Mouse (Mus musculus): Measurements from ENCODE around the gene Gal. TPM values are rescaled to one million over a fixed set of nuclear protein-coding genes. Genes with fewer than 3 reads are reported as not detected.

Gene Gal
- polyA plus RNA-seq, 2 experiments, result 0.88 to 1.1 TPM

DNA sequence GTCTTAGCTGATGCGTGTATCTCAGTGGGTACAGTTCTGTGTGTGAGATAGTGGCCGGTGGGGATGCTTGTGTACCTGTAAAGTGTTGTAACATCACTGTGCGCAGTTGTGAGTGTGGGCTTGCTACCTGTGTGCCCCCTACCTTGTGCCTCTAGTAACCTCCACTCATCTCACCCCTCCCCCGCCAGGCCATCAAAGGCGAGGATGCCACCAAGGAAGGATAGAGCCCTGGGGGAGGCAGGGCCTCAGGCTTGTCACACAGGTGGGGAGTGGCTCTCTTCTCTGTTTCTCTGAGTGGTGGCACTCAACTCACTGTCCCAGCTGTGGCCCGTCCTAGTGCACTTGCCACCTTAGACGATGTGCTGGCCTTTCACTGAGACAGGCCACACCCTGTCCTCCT, 16.7 kb upstream of the Gal start:
- TF ChIP-seq POLR2A (IDR thresholded peaks at IDR 0.05; ENCODE audit: borderline replicate concordance, extremely low read depth, insufficient read depth, insufficient read length), result no peak
- Histone ChIP-seq H3K4me2 (replicated peaks; ENCODE audit: low read depth, low read length, severe bottlenecking) (no peak overlapping the region), H3K4me3 (replicated peaks; ENCODE audit: low read length) (no peak overlapping the region), H3K4me1 (ENCODE audit: control insufficient read depth, insufficient read depth, low read length) (no peaks in the 10 kb centered on the region), H3K27ac (replicated peaks; ENCODE audit: low read depth, low read length) (no peak overlapping the region), H3K9ac (ENCODE audit: low read depth, low read length, severe bottlenecking) (no peak overlapping the region), H3K36me3 (ENCODE audit: control insufficient read depth, insufficient read depth, low read length) (no peaks in the 10 kb centered on the region), H3K9me3 (ENCODE audit: control insufficient read depth, low read length) (no peaks in the 10 kb centered on the region), H3K27me3 (ENCODE audit: control insufficient read depth, insufficient read depth, low read length) (no peaks in the 10 kb centered on the region)
- no peak for DNase-seq (ENCODE audit: low spot score)
- no peak for ATAC-seq (ENCODE audit: low FRiP score, low read depth)
- 66% methylated on average over 7 of the region's 7 CpGs for WGBS

DNA sequence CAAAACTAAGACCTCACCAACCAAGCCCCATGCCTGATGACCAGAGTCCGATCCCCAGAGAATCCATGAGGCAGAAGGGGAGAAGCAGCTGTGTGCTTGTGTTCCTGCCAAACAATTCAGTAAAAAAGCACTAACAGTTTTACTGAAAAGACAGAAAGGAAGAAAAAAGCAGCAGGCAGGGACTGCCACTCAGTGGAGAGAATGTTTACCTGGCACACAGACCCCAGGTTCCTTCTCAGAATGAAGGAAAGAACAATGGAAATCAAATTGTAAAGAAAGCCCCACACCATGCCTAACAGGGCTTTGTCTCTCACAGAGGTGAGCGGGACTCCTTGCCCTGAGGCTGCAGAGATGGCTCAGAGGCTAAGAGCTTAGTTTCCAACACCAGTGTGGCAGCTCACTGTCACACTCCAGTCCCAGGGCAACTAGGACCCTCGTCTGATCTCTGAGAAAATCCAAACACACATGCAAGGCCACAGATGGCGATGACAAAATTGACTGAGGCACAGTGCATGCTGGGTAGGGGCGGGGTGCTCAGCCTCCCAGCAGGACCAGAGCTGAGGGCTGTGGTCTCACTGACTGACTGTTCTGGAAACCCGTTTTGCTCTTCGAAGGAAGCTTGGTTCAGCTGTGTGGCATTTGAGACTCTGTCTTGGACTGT, 14.9 kb upstream of the Gal start:
- Histone ChIP-seq H3K4me1 (ENCODE audit: control insufficient read depth, insufficient read depth, low read length) (no peaks in the 10 kb centered on the region), H3K27me3 (ENCODE audit: control insufficient read depth, insufficient read depth, low read length) (no peaks in the 10 kb centered on the region), H3K36me3 (ENCODE audit: control insufficient read depth, insufficient read depth, low read length) (no peaks in the 10 kb centered on the region), H3K9ac (ENCODE audit: low read depth, low read length, severe bottlenecking) (no peak overlapping the region), H3K4me2 (replicated peaks; ENCODE audit: low read depth, low read length, severe bottlenecking) (no peak overlapping the region), H3K4me3 (replicated peaks; ENCODE audit: low read length) (no peak overlapping the region), H3K9me3 (ENCODE audit: control insufficient read depth, low read length) (no peaks in the 10 kb centered on the region), H3K27ac (replicated peaks; ENCODE audit: low read depth, low read length) (no peak overlapping the region)
- no peak for TF ChIP-seq POLR2A (IDR thresholded peaks at IDR 0.05; ENCODE audit: borderline replicate concordance, extremely low read depth, insufficient read depth, insufficient read length)
- DNase-seq (ENCODE audit: low spot score) (no peak), ATAC-seq (ENCODE audit: low FRiP score, low read depth) (no peak)
- 61% methylated on average over 7 of the region's 7 CpGs for WGBS

DNA sequence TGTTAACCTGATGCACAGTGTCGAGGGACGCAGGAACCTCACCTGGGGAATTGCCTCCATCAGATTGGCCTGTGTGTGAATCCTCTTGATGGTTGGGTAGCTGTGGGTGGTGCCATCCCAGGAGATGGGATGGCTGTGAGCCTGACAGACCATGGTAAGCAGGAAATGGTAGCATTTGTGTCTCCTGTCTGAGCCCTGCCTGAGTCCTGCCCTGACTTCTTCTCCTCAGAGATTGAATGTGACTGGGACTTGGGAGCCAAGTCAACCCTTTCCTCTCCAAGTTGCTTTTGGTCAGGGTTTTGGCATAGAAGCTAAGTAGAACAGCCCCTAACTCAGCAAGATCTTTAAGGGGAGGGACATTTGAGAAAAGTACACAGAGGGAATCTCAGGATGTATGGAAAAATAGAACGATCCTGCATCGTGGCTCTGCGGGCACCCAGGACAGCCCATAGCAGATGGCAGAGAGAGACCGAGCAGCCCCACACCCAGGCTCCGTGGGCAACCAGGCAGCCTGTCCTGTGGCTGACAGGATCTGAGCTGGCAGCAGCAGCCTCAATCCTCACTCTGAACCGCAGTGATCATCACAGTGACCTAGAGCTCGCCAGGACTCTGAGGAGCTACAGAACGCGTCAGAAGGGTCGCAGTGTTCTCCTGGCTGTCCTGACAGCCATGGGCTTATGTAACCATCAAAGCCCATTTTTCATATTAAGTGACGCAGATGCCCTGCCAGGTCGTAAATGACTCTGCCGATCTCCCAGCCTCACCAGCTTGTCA, 13.9 kb upstream of the Gal start:
- H3K4me1 ChIP-seq (ENCODE audit: control insufficient read depth, insufficient read depth, low read length), result no peaks in the 10 kb centered on the region
- H3K4me2 ChIP-seq (replicated peaks; ENCODE audit: low read depth, low read length, severe bottlenecking), result no peak overlapping the region
- H3K27ac ChIP-seq (replicated peaks; ENCODE audit: low read depth, low read length), result no peak overlapping the region
- DNase-seq (ENCODE audit: low spot score) (no peak), ATAC-seq (ENCODE audit: low FRiP score, low read depth) (no peak)
- H3K4me3 ChIP-seq (replicated peaks; ENCODE audit: low read length), result no peak overlapping the region
- no peak overlapping the region for H3K9ac ChIP-seq (ENCODE audit: low read depth, low read length, severe bottlenecking)
- TF ChIP-seq POLR2A (IDR thresholded peaks at IDR 0.05; ENCODE audit: borderline replicate concordance, extremely low read depth, insufficient read depth, insufficient read length), result no peak
- no peaks in the 10 kb centered on the region for H3K27me3 ChIP-seq (ENCODE audit: control insufficient read depth, insufficient read depth, low read length)
- H3K9me3 ChIP-seq (ENCODE audit: control insufficient read depth, low read length), result no peaks in the 10 kb centered on the region
- no peaks in the 10 kb centered on the region for H3K36me3 ChIP-seq (ENCODE audit: control insufficient read depth, insufficient read depth, low read length)
- WGBS, result 74% methylated on average over 15 of the region's 15 CpGs

DNA sequence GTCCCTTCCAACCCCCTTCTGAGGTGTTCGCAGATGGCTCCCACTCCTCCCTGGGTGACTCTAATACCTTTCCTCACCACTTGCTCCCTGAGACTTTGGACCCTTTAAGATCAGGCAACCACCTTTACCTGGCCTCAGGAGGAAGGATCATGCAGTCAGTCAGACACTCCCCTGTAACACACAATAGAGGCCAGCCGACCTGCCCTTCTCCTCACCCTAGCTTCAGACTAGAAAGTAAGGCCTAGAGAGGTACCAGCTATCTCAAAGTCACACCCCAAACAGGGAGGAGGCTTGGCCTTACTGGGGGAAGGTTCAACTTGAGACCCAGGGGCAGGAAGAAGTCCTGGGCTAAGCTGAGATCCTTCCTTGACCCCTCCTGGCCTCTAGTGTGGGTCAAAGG, 9.9 kb upstream of the Gal start:
- TF ChIP-seq POLR2A (IDR thresholded peaks at IDR 0.05; ENCODE audit: borderline replicate concordance, extremely low read depth, insufficient read depth, insufficient read length), result no peak
- Histone ChIP-seq H3K27me3 (ENCODE audit: control insufficient read depth, insufficient read depth, low read length) (no peaks in the 10 kb centered on the region), H3K27ac (replicated peaks; ENCODE audit: low read depth, low read length) (no peak overlapping the region), H3K9me3 (ENCODE audit: control insufficient read depth, low read length) (no peaks in the 10 kb centered on the region), H3K4me1 (ENCODE audit: control insufficient read depth, insufficient read depth, low read length) (no peaks in the 10 kb centered on the region), H3K4me3 (replicated peaks; ENCODE audit: low read length) (no peak overlapping the region), H3K9ac (ENCODE audit: low read depth, low read length, severe bottlenecking) (no peak overlapping the region), H3K4me2 (replicated peaks; ENCODE audit: low read depth, low read length, severe bottlenecking) (no peak overlapping the region), H3K36me3 (ENCODE audit: control insufficient read depth, insufficient read depth, low read length) (no peaks in the 10 kb centered on the region)
- no peak for ATAC-seq (ENCODE audit: low FRiP score, low read depth)
- no peak for DNase-seq (ENCODE audit: low spot score)
- 48% methylated on average over 2 of the region's 2 CpGs for WGBS

DNA sequence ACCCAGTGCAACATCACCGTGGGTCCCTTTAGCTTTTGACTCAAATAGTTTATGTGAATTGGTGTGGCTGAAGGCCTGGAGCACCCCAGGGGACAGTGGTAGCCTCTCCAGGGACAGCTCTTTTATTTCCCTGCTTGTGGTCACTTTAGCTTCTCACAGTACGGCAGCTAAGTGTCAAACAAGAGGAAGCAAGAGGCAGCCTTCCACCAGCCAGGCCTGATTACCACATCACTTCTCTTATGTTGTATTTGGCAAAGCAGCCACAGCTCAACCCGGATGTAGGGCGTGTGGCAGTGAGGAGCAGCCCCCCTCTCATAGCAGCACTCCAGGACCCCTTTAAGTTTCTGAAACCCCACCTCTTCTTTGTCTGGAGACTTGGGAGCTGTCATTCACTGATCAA, 8.6 kb upstream of the Gal start:
- no peak overlapping the region for H3K9ac ChIP-seq (ENCODE audit: low read depth, low read length, severe bottlenecking)
- ATAC-seq (ENCODE audit: low FRiP score, low read depth) (no peak), DNase-seq (ENCODE audit: low spot score) (no peak)
- no peaks in the 10 kb centered on the region for H3K36me3 ChIP-seq (ENCODE audit: control insufficient read depth, insufficient read depth, low read length)
- H3K4me2 ChIP-seq (replicated peaks; ENCODE audit: low read depth, low read length, severe bottlenecking), result no peak overlapping the region
- H3K27me3 ChIP-seq (ENCODE audit: control insufficient read depth, insufficient read depth, low read length), result no peaks in the 10 kb centered on the region
- WGBS, result 38% methylated on average over 4 of the region's 4 CpGs
- no peak overlapping the region for H3K27ac ChIP-seq (replicated peaks; ENCODE audit: low read depth, low read length)
- H3K4me3 ChIP-seq (replicated peaks; ENCODE audit: low read length), result no peak overlapping the region
- TF ChIP-seq POLR2A (IDR thresholded peaks at IDR 0.05; ENCODE audit: borderline replicate concordance, extremely low read depth, insufficient read depth, insufficient read length), result no peak
- H3K4me1 ChIP-seq (ENCODE audit: control insufficient read depth, insufficient read depth, low read length), result no peaks in the 10 kb centered on the region
- no peaks in the 10 kb centered on the region for H3K9me3 ChIP-seq (ENCODE audit: control insufficient read depth, low read length)
